Mouse (Mus musculus) neural tube, embryonic 10.5 days (tissue): ENCODE results near the gene Ntn5.
A peak's percentile ranks its signal among the peaks of the same experiment; 100 is the strongest.

ENCODE experiments used
- DNase-seq: peaks from one replicate; pipeline ENCODE4 v3.0.0-alpha.2; 2017; ENCODE audit warnings: low spot score; ENCODE audit errors: extremely low spot score

Gene Ntn5

GRCm38 (mm10) chr7:45711316-45712021 is 27.6 kb downstream of the Ntn5 start:
- DNase-seq = no peak

GRCm38 (mm10) chr7:45712022-45712757 is 28.4 kb downstream of the Ntn5 start:
- DNase-seq = no peak

- no peak for DNase-seq
Measured at GRCm38 (mm10) chr7:45713396-45713795, 29.6 kb downstream of the Ntn5 start.

- DNase-seq = no peak
Measured at GRCm38 (mm10) chr7:45713881-45714520, 30.2 kb downstream of the Ntn5 start.

GRCm38 (mm10) chr7:45714630-45715089 is 30.8 kb downstream of the Ntn5 start:
- DNase-seq = no peak

GRCm38 (mm10) chr7:45715090-45715708 is 31.4 kb downstream of the Ntn5 start, which contains the start of gene Rpl18:
Rpl18 (plus strand) TSS chr7:45715457.
- DNase-seq = peak; percentile 92

GRCm38 (mm10) chr7:45715741-45716459 is 32.1 kb downstream of the Ntn5 start:
- no peak for DNase-seq

GRCm38 (mm10) chr7:45716460-45716857 is 32.6 kb downstream of the Ntn5 start:
- DNase-seq = no peak

GRCm38 (mm10) chr7:45716952-45717917 is 33.4 kb downstream of the Ntn5 start:
- no peak for DNase-seq

GRCm38 (mm10) chr7:45717918-45718297 is 34.1 kb downstream of the Ntn5 start, which contains the start of gene Sphk2:
Sphk2 (minus strand) TSS chr7:45718002.
- peak; percentile 100 for DNase-seq

- no peak for DNase-seq
Measured at GRCm38 (mm10) chr7:45718331-45718730, 34.5 kb downstream of the Ntn5 start.

- no peak for DNase-seq
Measured at GRCm38 (mm10) chr7:45719180-45719579, 35.4 kb downstream of the Ntn5 start.

GRCm38 (mm10) chr7:45719738-45720412 is 36.1 kb downstream of the Ntn5 start:
- DNase-seq = no peak

GRCm38 (mm10) chr7:45720413-45721233 is 36.8 kb downstream of the Ntn5 start, which contains the start of gene Fam83e:
Fam83e (plus strand) TSS chr7:45721212.
- no peak for DNase-seq

GRCm38 (mm10) chr7:45721234-45721571 is 37.4 kb downstream of the Ntn5 start:
- no peak for DNase-seq

GRCm38 (mm10) chr7:45721642-45722347 is 38.0 kb downstream of the Ntn5 start:
- no peak for DNase-seq

- DNase-seq = no peak
Measured at GRCm38 (mm10) chr7:45722348-45722713, 38.5 kb downstream of the Ntn5 start.

- no peak for DNase-seq
Measured at GRCm38 (mm10) chr7:45723301-45723700, 39.5 kb downstream of the Ntn5 start.
